Mouse (Mus musculus): ENCODE measurements around the gene Usp36.

Usp36 gene

GRCm38 (mm10) chr11:118298810-118299209 is 8.8 kb upstream of the Usp36 start:
- DNase-seq (ENCODE audit: low spot score in 2 of 2) = no peak

DNA sequence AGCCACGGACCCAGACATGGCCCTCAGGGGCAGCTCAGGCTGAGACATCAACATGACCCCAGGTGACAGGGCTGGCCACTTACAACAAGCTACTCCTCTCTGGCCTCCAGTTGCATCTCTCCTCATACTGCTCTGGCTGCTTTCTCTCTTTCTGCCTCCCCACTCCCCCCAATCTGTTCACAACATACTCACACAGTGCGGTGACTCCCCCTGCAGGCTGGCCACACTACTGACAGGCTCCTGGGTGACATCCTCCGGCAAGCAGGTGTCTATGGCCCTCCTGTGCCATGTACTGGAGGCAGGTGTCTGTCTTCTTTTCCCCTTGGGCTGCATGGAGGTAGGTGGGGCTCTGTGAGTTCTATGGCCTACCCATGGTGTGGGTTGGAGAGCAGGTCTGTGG is 7.9 kb upstream of the Usp36 start:
- DNase-seq (ENCODE audit: low spot score in 2 of 2) = no peak

DNA sequence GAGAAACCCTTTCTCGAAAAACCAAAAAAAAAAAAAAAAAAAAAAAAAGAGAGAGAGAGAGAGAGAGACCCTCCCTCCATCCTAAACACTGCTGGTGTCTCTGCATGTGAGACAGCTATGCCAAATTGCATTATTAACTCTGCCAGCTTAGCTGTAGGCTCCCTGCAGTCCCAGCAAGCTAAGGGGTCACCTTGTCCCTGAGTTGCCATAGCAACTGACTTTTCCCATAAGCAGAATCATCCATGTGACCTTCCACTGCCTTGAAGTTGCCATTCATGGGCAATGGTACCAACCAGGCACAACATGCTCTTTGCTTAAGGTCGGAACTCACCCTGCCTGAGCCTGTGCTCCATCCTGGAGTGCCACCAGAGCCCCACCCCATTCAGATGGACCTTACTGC is 5.0 kb upstream of the Usp36 start:
- DNase-seq (ENCODE audit: low spot score in 2 of 2) = no peak

GRCm38 (mm10) chr11:118292671-118293070 is 2.6 kb upstream of the Usp36 start:
- DNase-seq (ENCODE audit: low spot score in 2 of 2) = no peak

DNA sequence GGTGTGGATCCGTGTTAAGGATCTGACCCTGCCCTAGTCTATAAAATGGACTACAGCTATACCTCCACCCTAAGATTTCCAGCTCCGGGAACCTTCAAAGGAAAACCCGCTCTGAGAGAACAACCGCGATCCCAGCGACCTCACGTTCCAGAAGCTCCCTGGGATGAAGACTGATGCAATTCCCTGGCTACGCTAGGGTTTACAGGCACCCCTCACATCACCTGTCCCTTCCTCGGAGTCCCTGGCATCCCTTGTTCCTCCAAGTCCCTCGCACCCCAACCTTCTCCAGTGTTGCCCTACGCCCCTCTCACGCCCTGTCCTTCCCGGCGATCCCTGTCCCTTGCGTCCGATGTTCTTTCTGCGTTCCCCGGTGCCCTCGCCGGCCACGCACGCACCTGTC is 482 bp downstream of the Usp36 start:
- DNase-seq (ENCODE audit: low spot score in 2 of 2) = no peak

- no peak for DNase-seq (ENCODE audit: low spot score in 2 of 2)
Measured at GRCm38 (mm10) chr11:118289037-118289511, 970 bp downstream of the Usp36 start.

DNA sequence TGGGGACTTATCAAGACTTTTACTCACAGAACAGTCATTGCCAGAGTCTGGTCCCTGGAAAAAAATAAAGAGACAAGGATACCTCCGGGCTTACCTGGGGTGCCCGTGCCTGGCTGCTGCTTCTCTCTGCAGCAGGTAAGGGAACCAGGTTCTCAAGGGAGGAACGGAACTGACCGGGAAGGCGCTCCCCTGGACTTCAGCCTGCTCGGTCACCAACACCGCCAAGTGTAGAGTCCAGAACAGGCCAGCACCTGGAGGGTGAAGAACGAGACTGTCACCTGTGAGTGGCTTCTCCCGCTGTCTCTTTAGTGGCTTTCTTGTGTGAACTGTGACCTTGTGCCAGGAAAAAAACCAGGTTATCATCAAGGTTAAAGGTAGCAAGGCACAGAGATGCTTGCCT is 2.5 kb downstream of the Usp36 start:
- DNase-seq (ENCODE audit: low spot score in 2 of 2) = no peak

DNA sequence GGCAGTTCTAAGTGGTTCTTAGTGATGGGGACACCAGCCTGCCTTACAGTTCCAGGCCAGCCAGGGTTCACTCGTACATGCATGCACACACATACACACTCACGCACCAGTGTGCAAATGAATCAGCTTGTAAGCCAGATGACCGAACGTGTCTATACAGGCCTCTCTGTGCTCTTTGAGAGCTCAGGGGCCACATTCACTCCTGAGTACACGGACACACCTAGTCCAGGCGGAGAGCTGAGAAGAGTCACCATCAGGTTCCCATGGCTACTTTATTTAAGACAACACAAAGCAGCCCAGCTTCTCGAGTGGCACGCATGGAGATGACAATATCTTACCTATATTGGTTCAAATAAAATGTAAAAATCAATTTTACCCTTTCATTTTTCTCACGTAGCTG is 3.6 kb downstream of the Usp36 start:
- no peak for DNase-seq (ENCODE audit: low spot score in 2 of 2)

DNA sequence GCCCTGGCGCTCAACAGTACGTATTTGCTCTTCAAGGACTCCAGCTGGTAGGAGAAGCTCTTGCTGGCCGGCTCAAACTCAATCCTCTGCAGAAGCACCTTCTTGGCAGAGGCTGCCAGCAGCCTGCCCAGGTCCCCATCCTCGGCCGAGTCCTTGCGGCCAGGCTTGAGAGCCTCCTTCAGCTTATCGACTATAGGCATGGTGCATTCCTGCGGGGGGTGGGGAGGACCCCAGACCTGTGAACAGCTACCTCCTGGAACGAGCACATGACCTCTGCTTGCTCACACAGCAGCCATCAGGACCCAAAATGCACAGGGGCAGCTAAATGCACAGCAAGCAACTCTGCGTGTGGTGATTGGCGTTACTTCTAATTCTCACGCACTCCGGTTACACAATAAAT is 4.3 kb downstream of the Usp36 start:
- DNase-seq (ENCODE audit: low spot score in 2 of 2) = no peak

GRCm38 (mm10) chr11:118280218-118280617 is 9.8 kb downstream of the Usp36 start:
- no peak for DNase-seq (ENCODE audit: low spot score in 2 of 2)

- no peak for DNase-seq (ENCODE audit: low spot score in 2 of 2)
Measured at GRCm38 (mm10) chr11:118276328-118276727, 13.7 kb downstream of the Usp36 start.

GRCm38 (mm10) chr11:118275092-118275491 is 15.0 kb downstream of the Usp36 start:
- DNase-seq (ENCODE audit: low spot score in 2 of 2) = no peak

- DNase-seq (ENCODE audit: low spot score in 2 of 2) = no peak
Measured at GRCm38 (mm10) chr11:118269827-118270226, 20.2 kb downstream of the Usp36 start.

DNA sequence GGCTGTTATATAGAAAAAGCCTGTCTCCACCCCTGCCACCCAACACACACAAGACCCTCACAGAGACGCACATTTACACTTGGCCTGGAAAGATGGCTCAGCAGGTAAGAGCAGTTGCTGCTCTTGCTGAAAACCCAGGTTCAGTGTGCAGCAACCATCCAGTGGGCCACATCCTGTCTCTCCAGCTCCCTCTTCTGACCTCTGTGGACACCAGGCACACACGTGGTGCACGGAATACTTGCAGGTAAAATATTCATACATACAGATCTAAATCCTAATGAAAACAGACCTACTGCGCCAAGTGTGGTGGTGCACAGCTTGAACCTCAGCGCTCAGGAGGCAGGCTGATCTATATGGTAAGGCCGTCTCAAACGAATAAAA is 23.4 kb downstream of the Usp36 start:
- DNase-seq (ENCODE audit: low spot score in 2 of 2) = no peak

- no peak for DNase-seq (ENCODE audit: low spot score in 2 of 2)
Measured at GRCm38 (mm10) chr11:118266044-118266665, 23.9 kb downstream of the Usp36 start.

DNA sequence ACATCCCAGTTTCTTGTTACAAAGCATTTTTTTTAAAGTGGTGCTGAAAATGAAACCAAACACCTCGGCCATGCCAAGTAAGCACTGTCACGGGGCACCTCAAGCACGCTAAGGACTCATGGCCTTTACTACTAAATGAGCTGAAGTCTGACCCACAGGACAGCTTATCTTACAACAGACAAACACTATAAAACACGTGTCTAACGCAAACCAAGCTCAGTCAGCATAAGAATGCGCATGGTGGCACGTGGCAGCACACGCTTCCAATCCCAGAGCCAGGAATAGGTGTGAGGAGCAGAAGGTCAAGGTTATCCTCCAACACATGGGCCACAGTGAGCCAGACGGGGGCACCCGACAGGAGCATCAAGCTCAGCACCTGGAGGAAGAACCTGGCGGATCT is 24.4 kb downstream of the Usp36 start:
- DNase-seq (ENCODE audit: low spot score in 2 of 2) = peak in 1 of 2 experiments; percentile 29

DNA sequence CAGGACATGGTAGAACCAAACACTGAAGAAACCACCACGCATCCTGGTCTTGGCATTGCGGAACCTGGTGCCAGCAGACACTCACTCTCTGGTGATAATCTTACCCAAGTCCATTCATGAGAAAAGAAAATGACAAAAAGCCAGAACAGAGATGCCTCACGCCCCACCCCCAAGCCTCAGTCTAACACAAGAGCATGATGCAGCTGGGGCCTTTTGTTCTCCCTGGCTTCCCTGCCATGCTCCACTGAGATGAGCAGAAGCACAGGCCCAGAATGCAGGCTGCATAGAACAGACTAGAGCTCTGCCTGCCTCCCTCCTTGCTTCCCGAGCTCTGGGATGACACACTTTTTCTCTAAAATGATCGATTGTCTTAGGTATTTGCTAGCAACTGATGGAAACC is 26.9 kb downstream of the Usp36 start:
- DNase-seq (ENCODE audit: low spot score in 2 of 2) = no peak

DNA sequence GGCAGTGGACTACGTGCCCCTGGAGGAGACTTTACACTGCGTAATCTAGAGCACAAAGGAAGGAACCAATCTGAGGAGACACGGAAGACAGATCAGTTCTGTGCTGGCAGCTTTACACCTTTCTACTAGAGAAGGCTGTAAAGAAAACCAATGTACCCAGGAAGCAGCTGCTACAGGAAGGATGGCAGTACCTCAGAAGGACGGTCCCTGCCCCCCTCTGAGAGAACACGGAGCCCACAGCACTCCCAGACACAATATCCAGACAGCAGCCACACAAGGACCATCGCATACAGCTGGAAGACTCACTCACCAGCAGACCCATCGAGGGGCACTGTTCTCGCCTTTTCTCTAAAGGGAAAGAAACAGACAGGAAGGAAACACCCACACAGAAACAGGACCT is 30.0 kb downstream of the Usp36 start:
- DNase-seq (ENCODE audit: low spot score in 2 of 2) = no peak

DNA sequence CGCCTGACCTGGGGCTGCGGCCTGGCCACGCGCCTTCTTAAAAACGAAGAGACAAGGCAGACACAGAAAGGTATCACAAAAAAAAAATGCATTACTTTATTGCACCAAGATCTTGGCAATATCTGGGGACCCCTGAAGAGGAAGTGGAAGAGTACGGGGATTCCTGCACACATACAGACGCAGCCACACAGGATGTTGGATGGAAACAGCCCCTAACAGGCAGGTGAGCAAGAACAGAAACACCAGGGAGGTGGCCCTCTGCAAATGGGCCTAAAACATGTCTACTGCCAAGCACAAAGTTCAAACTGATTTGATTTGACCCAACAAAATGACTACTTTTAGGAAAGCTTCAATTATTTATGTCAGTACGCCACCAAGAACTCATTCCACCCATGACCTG is 30.5 kb downstream of the Usp36 start:
- DNase-seq (ENCODE audit: low spot score in 2 of 2) = no peak

- no peak for DNase-seq (ENCODE audit: low spot score in 2 of 2)
Measured at GRCm38 (mm10) chr11:118256371-118256770, 33.7 kb downstream of the Usp36 start.

DNA sequence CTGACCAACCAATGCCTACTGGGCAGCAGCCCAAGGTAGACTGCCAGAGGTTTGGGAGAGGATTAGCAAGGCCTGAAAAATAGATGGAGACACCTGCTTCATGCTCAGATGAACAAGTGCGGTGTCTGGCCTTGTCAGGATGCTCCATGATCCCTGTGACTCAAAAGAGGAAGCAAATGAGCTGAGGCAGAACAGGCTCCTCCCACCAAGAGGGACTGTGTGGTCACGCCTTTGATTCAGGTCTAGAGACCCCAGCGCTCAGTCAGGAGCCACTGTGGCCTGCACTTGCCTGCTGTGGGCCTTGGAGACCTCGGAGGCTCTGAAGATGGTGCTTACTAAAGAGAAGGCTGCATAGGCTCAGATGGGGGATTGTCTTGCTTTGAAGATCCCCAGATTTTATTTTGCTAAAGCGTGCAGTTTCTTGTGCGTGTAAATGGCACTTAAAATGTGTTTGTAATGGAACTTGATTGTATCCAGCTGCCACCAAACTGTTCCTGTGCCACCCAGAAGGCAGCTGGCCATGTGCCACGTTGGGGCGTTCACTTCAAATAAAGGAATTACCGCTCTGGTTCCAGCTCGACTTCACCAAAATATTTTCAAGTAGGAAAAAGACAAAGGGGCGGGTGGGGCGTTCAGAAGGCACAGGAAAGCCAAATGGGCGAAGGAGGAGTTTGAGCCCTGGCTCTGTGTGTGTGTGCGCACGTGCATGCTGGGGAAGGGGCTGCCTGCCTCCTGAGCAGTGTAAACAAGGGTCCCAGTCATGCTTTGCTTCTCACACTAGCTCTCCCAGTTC is 35.7 kb downstream of the Usp36 start:
- DNase-seq (ENCODE audit: low spot score in 2 of 2) = peak; percentile 58 to 66

GRCm38 (mm10) chr11:118253447-118254158 is 36.4 kb downstream of the Usp36 start:
- no peak for DNase-seq (ENCODE audit: low spot score in 2 of 2)

DNA sequence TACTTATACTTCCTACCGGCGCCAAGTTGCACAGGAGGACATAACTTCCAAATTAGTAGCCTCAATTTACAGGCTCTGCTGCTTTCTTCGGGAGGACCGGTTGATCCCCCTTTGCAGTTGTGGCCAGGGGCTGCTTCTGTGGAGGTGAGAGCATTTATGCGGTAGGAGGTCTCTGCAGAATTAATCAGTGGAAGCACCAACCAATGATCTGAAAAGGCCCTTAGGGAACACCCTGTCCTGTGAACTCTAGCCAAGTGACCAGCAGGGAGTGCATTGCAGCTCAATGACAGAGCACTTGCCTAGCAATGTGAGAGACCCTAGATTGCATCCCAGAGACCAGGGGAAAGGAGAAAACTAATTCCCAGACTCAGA is 41.0 kb downstream of the Usp36 start:
- DNase-seq (ENCODE audit: low spot score in 2 of 2) = peak in 1 of 2 experiments; percentile 72
